10 mouse cellular contexts compared by ENCODE assay signal in the genomic region with DNA sequence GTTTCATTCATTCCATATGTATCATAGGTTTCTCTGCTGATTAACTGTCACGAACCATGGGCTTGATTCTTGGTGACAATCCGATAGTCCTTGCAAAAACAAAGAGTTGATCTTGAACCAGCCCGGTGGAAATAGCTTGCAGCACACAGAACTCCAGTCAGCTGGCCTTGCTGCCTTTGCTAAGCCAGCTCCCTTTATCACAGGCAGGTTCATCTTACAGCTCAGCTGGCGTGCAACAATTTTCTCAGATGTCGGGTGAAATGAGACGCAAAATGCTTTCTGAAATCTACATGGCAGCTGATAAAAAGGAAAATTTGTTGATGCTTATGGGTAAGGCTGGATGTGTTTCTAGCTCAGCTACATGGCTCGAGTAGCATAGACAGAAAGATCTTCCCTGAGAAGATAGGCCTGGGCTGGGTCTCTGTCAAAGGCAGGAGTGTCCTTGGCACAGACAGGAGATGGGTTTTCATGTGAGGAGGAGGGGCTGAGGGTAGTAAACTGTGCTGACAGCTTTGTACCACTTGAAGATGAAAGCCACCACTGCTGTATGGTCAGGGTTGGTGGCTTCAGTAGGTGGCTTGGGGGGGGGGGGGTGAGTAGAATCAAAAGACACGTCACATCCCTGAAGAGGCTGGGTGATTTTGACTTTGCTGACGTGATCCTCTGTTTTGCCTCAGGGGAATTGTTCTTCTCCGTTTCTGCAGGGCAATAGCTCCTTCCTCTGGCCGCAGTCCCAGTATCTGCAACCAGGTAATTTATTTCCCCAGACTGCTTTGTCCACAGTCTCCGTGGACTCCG. TPM values are rescaled to one million over a fixed set of nuclear protein-coding genes. Genes with fewer than 3 reads are reported as not detected.
DNase-seq lines count a peak whose midpoint lies in the region; ATAC-seq and TF ChIP-seq lines count a peak whose summit lies in the region.
"Had no signal": no experiment of that assay in that cellular context is flagged by ENCODE, and none has a peak within 500 bp of the region (broad histone marks: within the 10 kb centered on the region; RNA-seq: fewer than 3 reads in every experiment).

No protein-coding gene starts in this region.

- no peak for DNase-seq in forebrain, embryonic 11.5 days (ENCODE audit: low spot score)
- no peak for DNase-seq in neural tube, embryonic 10.5 days (ENCODE audit: extremely low spot score, low spot score)
- DNase-seq in kidney, postnatal 0 days (ENCODE audit: low spot score) = peak; percentile 62
- peak; percentile 79 to 85 for DNase-seq in spleen, postnatal 36 days (ENCODE audit: low spot score in 2 of 2)
- DNase-seq in embryo, embryonic 10.5 days (ENCODE audit: low spot score) = no peak
- no peak for DNase-seq in Muller cell, postnatal 12 days (ENCODE audit: inconsistent ontology term)

- peaks cover 18% of the 10 kb centered on the region for H3K4me1 ChIP-seq in forebrain, embryonic 15.5 days
- H3K4me1 ChIP-seq in forebrain, embryonic 11.5 days (replicated peaks; ENCODE audit: control insufficient read depth, insufficient read depth, low read length) = peaks cover 3% of the 10 kb centered on the region; the same call in 1 of the 2 replicates
- peaks cover 12% of the 10 kb centered on the region for H3K4me1 ChIP-seq in neural tube, embryonic 12.5 days
- H3K4me1 ChIP-seq in kidney, postnatal 0 days (replicated peaks; ENCODE audit: insufficient read depth, low read length) = no peaks in the 10 kb centered on the region

- no peaks in the 10 kb centered on the region for H3K27me3 ChIP-seq in forebrain, embryonic 15.5 days
- no peaks in the 10 kb centered on the region for H3K27me3 ChIP-seq in forebrain, embryonic 11.5 days (ENCODE audit: control insufficient read depth, insufficient read depth, low read length)
- H3K27me3 ChIP-seq in neural tube, embryonic 12.5 days (replicated peaks) = no peaks in the 10 kb centered on the region
- no peaks in the 10 kb centered on the region for H3K27me3 ChIP-seq in kidney, postnatal 0 days (ENCODE audit: insufficient read depth, low read length)
- H3K27me3 ChIP-seq: limb, embryonic 15.5 days had no signal

- H3K4me3 ChIP-seq in forebrain, embryonic 15.5 days = no peak overlapping the region
- no peak overlapping the region for H3K4me3 ChIP-seq in forebrain, embryonic 11.5 days (ENCODE audit: low read depth, low read length)
- no peak overlapping the region for H3K4me3 ChIP-seq in neural tube, embryonic 12.5 days
- H3K4me3 ChIP-seq in kidney, postnatal 0 days (replicated peaks; ENCODE audit: low read depth, low read length) = no peak overlapping the region
- H3K4me3 ChIP-seq: limb, embryonic 15.5 days had no signal

- no peak overlapping the region for H3K4me2 ChIP-seq in forebrain, embryonic 15.5 days (replicated peaks)
- no peak overlapping the region for H3K4me2 ChIP-seq in forebrain, embryonic 11.5 days (ENCODE audit: low read depth, low read length, severe bottlenecking)
- no peak overlapping the region for H3K4me2 ChIP-seq in neural tube, embryonic 12.5 days (replicated peaks)
- H3K4me2 ChIP-seq in kidney, postnatal 0 days (ENCODE audit: low read length) = no peak overlapping the region
- H3K4me2 ChIP-seq: limb, embryonic 15.5 days had no signal

- WGBS in forebrain, embryonic 15.5 days = 56% methylated on average over 13 of the region's 13 CpGs
- 74% methylated on average over 13 of the region's 13 CpGs for WGBS in forebrain, embryonic 11.5 days
- WGBS in neural tube, embryonic 12.5 days = 58% methylated on average over 13 of the region's 13 CpGs
- 32% methylated on average over 13 of the region's 13 CpGs for WGBS in kidney, postnatal 0 days

- ATAC-seq in forebrain, embryonic 15.5 days (replicated peaks) = no peak; the same call in 1 of the 2 replicates
- ATAC-seq in forebrain, embryonic 11.5 days (replicated peaks; ENCODE audit: low FRiP score) = no peak
- ATAC-seq in neural tube, embryonic 12.5 days (ENCODE audit: low FRiP score, low read depth) = peak; percentile 16; the same call in 1 of the 2 replicates
- no peak; the same call in 1 of the 2 replicates for ATAC-seq in kidney, postnatal 0 days (replicated peaks; ENCODE audit: low FRiP score, low read depth)

- H3K36me3 ChIP-seq in forebrain, embryonic 15.5 days = no peaks in the 10 kb centered on the region
- H3K36me3 ChIP-seq in forebrain, embryonic 11.5 days (ENCODE audit: control insufficient read depth, insufficient read depth, low read length) = no peaks in the 10 kb centered on the region
- no peaks in the 10 kb centered on the region for H3K36me3 ChIP-seq in neural tube, embryonic 12.5 days
- no peaks in the 10 kb centered on the region for H3K36me3 ChIP-seq in kidney, postnatal 0 days (ENCODE audit: insufficient read depth, low read length)
- H3K36me3 ChIP-seq: limb, embryonic 15.5 days had no signal

- H3K9ac ChIP-seq in forebrain, embryonic 15.5 days (replicated peaks) = no peak overlapping the region
- H3K9ac ChIP-seq in forebrain, embryonic 11.5 days (ENCODE audit: low read length) = no peak overlapping the region
- no peak overlapping the region for H3K9ac ChIP-seq in neural tube, embryonic 12.5 days
- no peak overlapping the region for H3K9ac ChIP-seq in kidney, postnatal 0 days (ENCODE audit: low read depth, low read length)
- H3K9ac ChIP-seq: limb, embryonic 15.5 days had no signal

- peak overlapping the region; percentile 59 for H3K27ac ChIP-seq in forebrain, embryonic 15.5 days (replicated peaks)
- H3K27ac ChIP-seq in forebrain, embryonic 11.5 days (ENCODE audit: low read depth, low read length) = no peak overlapping the region
- H3K27ac ChIP-seq in neural tube, embryonic 12.5 days = no peak overlapping the region
- no peak overlapping the region for H3K27ac ChIP-seq in kidney, postnatal 0 days
- H3K27ac ChIP-seq: limb, embryonic 15.5 days had no signal

- H3K9me3 ChIP-seq in forebrain, embryonic 15.5 days = no peaks in the 10 kb centered on the region
- H3K9me3 ChIP-seq in forebrain, embryonic 11.5 days (ENCODE audit: control insufficient read depth, low read length) = no peaks in the 10 kb centered on the region
- H3K9me3 ChIP-seq in neural tube, embryonic 12.5 days = no peaks in the 10 kb centered on the region
- no peaks in the 10 kb centered on the region for H3K9me3 ChIP-seq in kidney, postnatal 0 days (replicated peaks; ENCODE audit: low read length)
- H3K9me3 ChIP-seq: limb, embryonic 15.5 days had no signal

- TF ChIP-seq CTCF in kidney, postnatal 0 days (IDR thresholded peaks at IDR 0.05; ENCODE audit: low read depth) = peak; percentile 39; the same call in 1 of the 2 replicates

RNA-seq across cellular contexts. Expression of a gene that starts 45.0 kb away (rescaled TPM):
- polyA plus RNA-seq in forebrain, embryonic 15.5 days (2015; fragmentation: Nextera tagmentation; extraction: Ambion mirVana) = not detected in 2 replicates
- not detected in 2 replicates for polyA plus RNA-seq in forebrain, embryonic 11.5 days (2014; fragmentation: Nextera tagmentation; extraction: Ambion mirVana)
- polyA plus RNA-seq in neural tube, embryonic 12.5 days (2016; fragmentation: Nextera tagmentation; extraction: Ambion mirVana) = not detected in 2 replicates
- polyA plus RNA-seq in kidney, postnatal 0 days (2015; fragmentation: Nextera tagmentation; extraction: Ambion mirVana) = not detected in 2 replicates
- polyA plus RNA-seq: limb, embryonic 15.5 days; stomach, embryonic 14.5 days had no signal

Comparison
In these comparisons a context has a peak if more than half of its experiments do, and no peak if none do; other contexts are left out.
1. DNase-seq: peak in kidney, postnatal 0 days (single experiment) and spleen, postnatal 36 days (2 of 2); none in forebrain, embryonic 11.5 days (single experiment), neural tube, embryonic 10.5 days (single experiment), embryo, embryonic 10.5 days (single experiment) and Muller cell, postnatal 12 days (single experiment).